In genomic region chr15:36866088-36866487, GRCm38 (mm10) we compare ENCODE assay signal across 17 mouse cellular contexts.
A peak's percentile ranks its signal among the peaks of the same experiment; 100 is the strongest.
DNase-seq lines count a peak whose midpoint lies in the region; ATAC-seq lines count a peak whose summit lies in the region.
"Had no signal": no experiment of that assay in that cellular context is flagged by ENCODE, and none has a peak within 500 bp of the region (broad histone marks: within the 10 kb centered on the region; RNA-seq: fewer than 3 reads in every experiment).

No protein-coding gene starts in this region.

- H3K27me3 ChIP-seq in splenic B cell, adult 2 months (ENCODE audit: control insufficient read depth, insufficient read depth, low read length, poor library complexity, severe bottlenecking): no peaks in the 10 kb centered on the region
- no peaks in the 10 kb centered on the region for H3K27me3 ChIP-seq in hindbrain, embryonic 14.5 days (ENCODE audit: control insufficient read depth, insufficient read depth, low read length)
- H3K27me3 ChIP-seq: stomach, embryonic 15.5 days had no signal

- no peaks in the 10 kb centered on the region for H3K4me1 ChIP-seq in hindbrain, embryonic 14.5 days (replicated peaks; ENCODE audit: control insufficient read depth, insufficient read depth, low read length)
- H3K4me1 ChIP-seq: midbrain, embryonic 10.5 days; stomach, embryonic 15.5 days had no signal

- ATAC-seq in granulocyte monocyte progenitor cell, adult 5-6 weeks (replicated peaks; ENCODE audit: poor library complexity, severe bottlenecking): peak; percentile 68
- ATAC-seq in hindbrain, embryonic 14.5 days (ENCODE audit: low FRiP score): no peak
- ATAC-seq: forebrain, embryonic 14.5 days had no signal

- H3K9me3 ChIP-seq in hindbrain, embryonic 14.5 days (ENCODE audit: control insufficient read depth, low read length): 0 out of 2 replicates have a peak, but pooled peaks cover 4% of the 10 kb centered on the region
- H3K9me3 ChIP-seq: G1E; midbrain, embryonic 10.5 days; stomach, embryonic 15.5 days had no signal

- no peak overlapping the region for H3K4me2 ChIP-seq in hindbrain, embryonic 14.5 days (replicated peaks)
- H3K4me2 ChIP-seq: stomach, embryonic 15.5 days had no signal

- no peak overlapping the region for H3K4me3 ChIP-seq in hindbrain, embryonic 14.5 days (replicated peaks; ENCODE audit: low read length)
- H3K4me3 ChIP-seq: midbrain, embryonic 10.5 days; stomach, embryonic 15.5 days had no signal

- no peak overlapping the region for H3K9ac ChIP-seq in hindbrain, embryonic 14.5 days
- H3K9ac ChIP-seq: stomach, embryonic 15.5 days had no signal

- H3K27ac ChIP-seq in hindbrain, embryonic 14.5 days: no peak overlapping the region
- H3K27ac ChIP-seq: kidney, postnatal 0 days; midbrain, embryonic 10.5 days; stomach, embryonic 15.5 days had no signal

- 73% methylated on average over 1 of the region's 1 CpGs for WGBS in hindbrain, embryonic 14.5 days

- H3K36me3 ChIP-seq in splenic B cell, adult 2 months (ENCODE audit: control insufficient read depth, insufficient read depth, low read length, poor library complexity, severe bottlenecking): no peaks in the 10 kb centered on the region
- no peaks in the 10 kb centered on the region for H3K36me3 ChIP-seq in hindbrain, embryonic 14.5 days (replicated peaks; ENCODE audit: control insufficient read depth, insufficient read depth)
- H3K36me3 ChIP-seq: midbrain, embryonic 10.5 days; stomach, embryonic 15.5 days had no signal

- DNase-seq in thymus, postnatal 0 days (ENCODE audit: low spot score): peak; percentile 61
- DNase-seq in thymus, postnatal 10 days (ENCODE audit: low spot score in 2 of 2): no peak
- DNase-seq in CD4-positive, CD25-positive, alpha-beta regulatory T cell, adult 2 months (ENCODE audit: low read depth, low spot score): peak; percentile 36
- peak; percentile 29 for DNase-seq in splenic B cell, adult 2 months (ENCODE audit: low read depth, low spot score)
- no peak for DNase-seq in hindbrain, embryonic 14.5 days (ENCODE audit: low spot score)
- no peak for DNase-seq in cerebellum, postnatal 36 days
- DNase-seq: adrenal gland, postnatal 36 days; cerebellum, adult 9-10 months; embryo, embryonic 11 days; liver; lung, adult 2 months had no signal

Comparison
In these comparisons a context has a peak if more than half of its experiments do, and no peak if none do; other contexts are left out.
1. DNase-seq: peak in thymus, postnatal 0 days (single experiment), CD4-positive, CD25-positive, alpha-beta regulatory T cell, adult 2 months (single experiment) and splenic B cell, adult 2 months (single experiment); none in thymus, postnatal 10 days (0 of 2), hindbrain, embryonic 14.5 days (single experiment) and cerebellum, postnatal 36 days (0 of 2).